Mouse (Mus musculus) frontal cortex, postnatal 14 days (tissue): ENCODE data around the gene Pim2.
A peak's percentile ranks its signal among the peaks of the same experiment; 100 is the strongest.

Source experiments
- DNase-seq, 2 experiments: peaks; one replicate each; pipeline ENCODE4 v3.0.0; 2022; ENCODE audit warnings: low spot score in 2 of 2

Gene Pim2

DNA sequence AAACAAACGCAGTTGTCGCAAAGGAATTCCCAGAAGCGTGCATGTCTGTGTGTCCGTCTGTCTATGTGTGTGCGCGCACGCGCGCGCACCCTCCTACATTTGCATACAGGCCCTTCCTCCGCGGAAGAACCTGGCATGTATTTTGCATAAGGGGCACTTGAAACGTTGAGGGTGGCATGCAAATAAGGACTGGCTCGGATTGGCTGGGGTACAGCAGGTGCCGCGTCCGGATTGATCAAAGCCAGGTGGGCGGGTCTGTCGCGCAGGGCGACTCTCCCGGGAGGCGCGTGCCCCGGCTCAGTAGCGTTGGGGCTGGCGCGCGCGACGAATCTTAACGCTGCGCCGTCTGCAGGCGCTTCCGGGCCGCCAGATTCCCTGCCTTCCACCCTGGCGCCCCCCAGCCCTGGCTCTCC is at the start of gene Pim2:
Gene Pim2, plus strand, starts transcription at position 256 of the 413 bp plus-strand sequence.
- DNase-seq, result peak; percentile 77 to 82

DNA sequence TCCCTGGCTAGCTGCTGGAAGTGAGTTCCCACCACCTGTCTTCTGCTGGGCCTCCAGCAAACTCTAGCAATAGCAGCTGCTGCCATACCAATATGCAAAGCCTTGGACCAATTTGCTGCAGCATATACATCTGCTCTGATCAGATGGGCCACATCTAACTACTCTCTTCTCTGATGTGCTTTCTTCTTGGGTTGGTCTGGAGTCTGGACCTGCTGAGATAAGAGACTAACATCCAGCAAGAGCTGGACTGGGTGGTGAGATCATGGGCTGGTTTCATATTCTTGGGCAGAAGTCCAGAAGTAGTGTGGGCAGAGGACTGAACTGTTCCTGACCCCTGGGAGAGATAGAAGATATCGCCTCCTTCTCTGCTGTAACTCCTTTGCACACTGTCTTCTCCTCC is 40.9 kb upstream of the Pim2 start:
- DNase-seq, result no peak

DNA sequence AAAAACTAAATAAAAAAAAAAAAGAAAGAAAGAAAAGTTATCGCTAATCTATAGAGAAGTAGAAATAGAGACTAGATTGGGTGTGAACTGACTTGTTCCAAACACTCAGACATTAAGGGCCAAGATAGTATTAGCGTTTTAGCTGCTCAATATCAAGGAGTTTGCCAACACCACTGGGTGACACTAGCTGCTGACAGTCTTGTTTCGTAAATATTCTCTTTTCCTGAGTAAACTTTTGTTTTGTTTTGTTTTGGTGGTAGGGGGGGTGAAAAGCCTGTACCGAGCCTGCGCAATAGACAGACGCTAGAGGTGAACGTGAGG is 37.3 kb upstream of the Pim2 start:
- no peak for DNase-seq

DNA sequence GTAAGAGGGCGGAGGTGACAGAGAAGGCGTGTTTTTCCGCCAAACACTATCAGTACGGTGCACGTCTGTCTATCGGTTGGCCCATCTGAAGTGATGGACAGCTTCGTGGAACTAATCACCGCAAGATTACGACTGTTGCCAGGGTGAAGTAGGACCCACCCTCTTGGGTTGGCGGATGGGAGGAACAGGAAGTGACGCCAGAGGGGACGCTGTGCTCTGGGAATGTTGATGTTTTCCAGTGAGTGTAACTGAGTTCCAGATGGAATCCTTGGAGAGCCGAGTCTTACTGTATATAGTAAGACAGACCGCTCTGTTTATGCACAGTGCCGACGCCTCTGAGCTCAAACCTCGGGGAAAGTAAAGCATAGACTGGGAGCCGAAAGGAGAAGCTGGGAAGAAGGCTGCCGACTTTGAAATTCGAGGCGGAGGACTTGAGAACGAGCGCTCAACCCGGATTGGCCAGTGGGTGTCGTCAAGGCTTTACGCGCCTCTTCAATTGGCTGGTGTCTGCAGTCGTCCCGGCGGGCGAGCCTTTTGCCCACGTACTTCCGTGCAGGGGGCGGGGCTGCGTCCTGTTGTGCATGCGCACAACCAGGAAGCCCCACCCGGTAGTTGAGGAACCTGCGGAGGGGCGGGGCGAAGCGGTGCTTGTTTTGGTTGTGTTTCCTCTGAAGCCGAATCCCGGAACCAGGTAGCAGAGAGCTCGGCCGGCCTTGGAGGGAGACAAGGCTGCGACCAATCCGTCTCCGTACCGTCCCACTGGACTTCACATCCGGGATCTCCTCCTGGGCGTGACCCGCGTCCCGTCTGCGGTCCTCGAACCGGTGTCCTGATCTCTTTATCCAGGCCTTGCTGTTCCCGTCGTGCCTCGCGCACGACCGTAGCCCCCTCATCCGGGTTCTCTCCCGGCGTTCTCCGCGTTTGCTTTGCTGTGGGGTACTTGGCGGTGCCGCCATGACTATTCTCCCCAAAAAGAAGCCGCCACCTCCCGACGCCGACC is 36.6 kb upstream of the Pim2 start, which contains the start of gene Otud5:
Gene Otud5, plus strand, starts transcription at position 202 of the 1,000 bp plus-strand sequence.
- peak; percentile 90 to 93 for DNase-seq

DNA sequence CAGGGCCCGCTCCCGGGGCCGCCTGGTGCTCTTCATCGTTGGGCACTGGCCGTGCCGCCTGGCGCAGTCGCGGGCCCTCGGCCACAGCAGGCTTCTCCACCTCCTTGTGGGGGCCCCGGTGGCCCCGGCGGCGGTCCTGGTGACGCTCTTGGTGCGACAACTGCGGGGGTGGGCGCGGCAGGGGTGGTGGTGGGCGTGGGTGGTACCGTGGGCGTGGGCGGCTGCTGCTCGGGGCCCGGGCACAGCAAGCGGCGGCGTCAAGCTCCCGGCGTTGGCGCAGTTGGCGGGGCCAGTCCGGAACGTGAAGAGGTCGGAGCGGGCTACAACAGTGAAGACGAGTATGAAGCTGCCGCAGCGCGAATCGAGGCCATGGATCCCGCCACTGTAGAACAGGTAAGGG is 35.7 kb upstream of the Pim2 start:
- no peak for DNase-seq

DNA sequence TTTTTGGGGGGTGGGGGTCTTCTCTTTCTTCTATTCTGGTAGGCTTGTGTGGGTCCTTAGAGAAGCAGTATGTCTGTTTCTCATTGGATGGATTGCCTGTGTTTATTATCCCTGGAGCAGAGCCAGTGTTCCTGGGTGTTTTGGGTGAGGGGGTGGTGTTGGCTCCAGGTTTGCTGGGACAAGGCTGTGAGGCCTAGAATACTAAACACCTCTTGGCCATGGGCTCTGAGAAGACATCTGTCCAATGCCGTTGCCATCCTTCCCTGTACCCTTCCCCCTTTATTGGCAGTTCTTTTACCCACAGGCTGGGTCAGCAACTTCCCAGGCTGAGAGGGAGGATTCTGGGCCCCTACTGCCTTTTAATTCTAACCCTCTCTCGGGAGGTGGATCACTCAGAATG is 30.2 kb upstream of the Pim2 start:
- no peak for DNase-seq

DNA sequence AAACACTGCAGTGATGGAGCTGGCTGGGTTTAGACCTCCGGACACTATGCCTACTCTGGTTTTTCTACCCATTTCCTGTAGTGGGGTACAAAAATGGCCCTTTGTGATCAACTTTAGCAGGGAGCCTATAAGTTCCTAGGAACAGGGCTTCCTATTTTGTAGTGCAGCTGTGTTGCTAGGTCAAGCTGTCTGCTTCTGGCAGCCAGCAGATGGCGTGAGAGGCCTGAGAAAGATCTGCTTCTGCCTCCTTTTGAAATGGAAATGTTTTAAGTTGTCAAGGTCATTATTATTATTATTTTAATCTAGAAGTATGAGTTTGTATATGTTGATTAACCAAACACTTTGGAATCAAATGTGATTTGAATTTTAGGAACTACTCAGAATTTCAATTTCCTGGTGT is 23.5 kb upstream of the Pim2 start:
- DNase-seq, result no peak

DNA sequence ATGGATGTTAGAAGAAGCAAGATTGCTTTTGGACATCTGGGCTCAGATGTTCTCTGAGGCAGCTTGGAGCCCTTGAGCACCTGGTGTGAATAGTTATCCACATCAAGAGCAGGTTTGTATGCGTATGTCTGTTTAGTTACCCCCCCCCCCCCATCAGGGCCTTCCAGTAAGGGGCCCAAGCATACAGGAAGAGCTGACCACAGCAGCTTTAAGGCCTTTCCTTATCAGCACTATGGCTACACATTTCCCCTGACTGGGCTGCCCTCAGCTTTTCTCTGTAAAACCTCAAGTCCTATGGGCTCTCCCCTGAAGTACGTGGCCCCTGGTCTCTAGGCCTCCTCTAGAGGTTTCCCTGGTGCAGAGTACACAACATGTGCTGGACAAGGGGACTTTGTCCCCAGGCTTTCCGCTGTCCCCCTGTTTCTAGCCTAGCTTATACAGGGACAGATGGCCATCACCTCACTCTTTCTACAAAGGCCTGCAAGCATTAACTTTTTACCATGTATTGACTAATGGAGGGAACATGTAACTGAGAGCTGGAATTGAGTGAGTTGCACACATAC is 18.8 kb upstream of the Pim2 start:
- DNase-seq, result no peak

DNA sequence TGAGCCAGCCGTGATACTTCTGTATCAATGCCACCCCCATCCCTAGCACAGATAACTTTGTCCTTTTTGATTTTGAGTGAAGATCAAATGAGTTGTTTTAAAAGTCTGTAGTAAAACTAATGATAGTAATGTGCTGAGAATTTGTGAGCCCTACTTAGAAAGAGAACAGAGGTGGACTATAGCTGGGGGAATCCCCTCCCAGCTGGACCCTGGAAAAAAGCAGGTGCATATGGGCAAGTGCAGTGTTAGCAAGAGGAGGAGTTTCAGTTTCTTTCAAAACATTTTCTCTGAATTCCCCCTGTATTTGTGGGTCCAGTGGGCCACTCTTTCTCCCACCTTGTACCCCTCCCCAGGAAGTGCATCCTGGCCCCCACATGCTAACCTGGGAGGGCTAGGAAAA is 14.9 kb upstream of the Pim2 start:
- DNase-seq, result no peak

DNA sequence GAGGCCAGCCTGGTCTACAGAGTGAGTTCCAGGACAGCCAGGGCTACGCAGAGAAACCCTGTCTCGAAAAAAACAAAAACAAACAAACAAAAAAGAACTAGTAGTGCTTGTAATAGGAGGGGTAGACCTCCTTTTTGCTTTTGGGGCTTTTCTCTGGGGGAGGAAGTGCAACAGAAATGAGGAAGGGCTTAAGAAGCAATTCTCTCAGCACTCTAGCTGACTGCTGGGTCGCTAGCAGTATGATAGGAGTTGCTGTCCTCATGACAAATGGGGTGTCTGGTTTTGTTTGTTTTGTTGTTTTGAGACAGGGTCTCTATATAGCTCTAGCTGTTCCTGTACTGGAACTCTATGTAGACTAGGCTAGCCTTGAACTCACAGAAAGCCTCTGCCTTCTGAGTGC is 13.5 kb upstream of the Pim2 start:
- DNase-seq, result no peak

DNA sequence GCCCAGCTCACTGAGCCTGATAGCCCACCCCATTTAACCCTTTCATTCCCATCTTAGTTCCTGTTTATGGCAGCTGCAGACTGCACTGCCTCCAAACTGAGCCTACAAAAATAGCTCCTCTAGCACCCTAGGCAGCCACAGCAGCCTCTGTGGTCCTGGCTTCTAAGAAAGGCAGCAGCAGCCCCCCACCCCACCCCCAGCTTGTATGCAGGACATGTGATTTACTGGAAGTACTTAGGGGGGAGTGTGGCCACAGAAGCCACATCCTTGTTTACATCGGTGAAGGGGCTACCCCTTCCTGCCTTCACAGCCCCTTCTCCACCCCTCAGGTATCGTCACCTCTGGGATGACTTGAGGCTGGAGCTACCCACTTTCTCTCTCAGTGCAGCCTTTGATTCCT is 12.7 kb upstream of the Pim2 start:
- DNase-seq, result no peak

DNA sequence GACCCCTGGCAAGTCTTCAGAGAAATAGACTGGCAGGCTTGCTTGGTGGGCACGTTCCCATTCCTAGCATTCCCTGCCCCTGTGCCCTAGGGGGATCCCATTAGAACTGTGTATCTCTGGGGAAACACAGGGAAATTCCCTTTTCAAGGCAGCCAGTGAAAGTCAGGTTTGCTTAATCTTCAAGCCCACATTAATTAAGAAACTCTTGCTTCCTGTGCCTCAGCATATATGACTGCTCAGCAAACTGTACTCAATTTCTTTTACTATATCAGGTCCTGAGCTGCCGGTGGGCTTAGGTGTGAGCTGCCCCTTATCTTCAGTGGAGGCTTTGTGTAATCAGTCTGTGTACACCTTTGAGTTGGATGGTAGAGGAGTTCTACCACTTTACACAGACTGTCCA is 12.3 kb upstream of the Pim2 start:
- no peak for DNase-seq

DNA sequence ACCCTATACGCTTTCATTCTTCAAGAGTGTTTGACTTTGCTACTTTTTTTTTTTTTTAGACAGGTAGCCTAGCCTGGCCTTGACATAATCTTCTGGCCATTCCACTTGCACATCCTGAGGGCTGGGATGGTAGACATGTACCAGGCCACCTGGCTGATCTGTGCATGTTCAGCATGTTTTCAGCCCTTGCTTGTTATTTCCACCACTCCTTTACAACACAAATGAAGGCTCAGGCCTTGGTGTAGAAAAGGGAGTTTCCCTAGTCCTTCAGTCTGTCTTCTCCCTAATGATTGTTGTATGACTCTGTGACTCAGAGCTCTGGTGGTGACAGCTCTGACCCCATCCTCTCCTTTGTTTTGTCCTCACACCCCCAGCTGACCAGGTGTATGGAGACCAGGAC is 10.9 kb upstream of the Pim2 start:
- no peak for DNase-seq

DNA sequence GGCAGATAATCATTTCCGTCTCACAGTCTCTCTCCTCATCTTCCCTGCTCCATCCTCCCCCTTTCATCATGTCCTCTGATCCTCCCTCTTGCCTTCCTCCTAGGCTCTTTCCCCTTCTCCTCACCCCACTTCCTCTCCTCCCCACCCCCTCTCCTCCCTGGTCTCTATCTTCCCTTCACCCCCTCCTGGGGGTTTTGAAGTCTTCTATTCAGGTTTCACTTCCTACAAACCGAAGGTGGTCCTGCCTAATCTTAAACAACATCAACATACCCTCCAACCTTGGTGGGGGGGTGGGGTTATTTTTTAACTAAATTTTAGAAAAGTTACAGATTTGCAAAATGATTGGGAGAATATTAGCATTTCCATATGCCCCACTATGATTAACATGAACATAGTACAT is 9.6 kb upstream of the Pim2 start:
- DNase-seq, result no peak

DNA sequence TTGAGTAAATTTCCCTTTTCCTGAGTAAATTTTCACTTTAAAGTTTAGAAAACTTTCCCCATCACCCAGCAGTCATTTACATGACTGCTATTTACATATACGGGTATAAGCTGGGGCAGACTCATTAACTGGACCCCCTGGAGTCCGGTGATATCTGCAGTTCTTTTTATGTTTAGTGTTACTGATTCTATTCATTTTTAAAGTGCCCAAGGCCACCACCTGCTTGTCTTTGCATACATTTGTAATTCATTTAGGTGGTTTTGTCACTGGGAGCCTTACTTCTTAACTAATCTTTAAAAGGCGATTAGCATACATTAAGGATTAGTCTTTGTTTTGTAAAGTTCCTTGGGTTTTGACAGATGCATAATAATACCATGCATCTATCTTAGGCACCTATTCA is 8.2 kb upstream of the Pim2 start:
- no peak for DNase-seq

DNA sequence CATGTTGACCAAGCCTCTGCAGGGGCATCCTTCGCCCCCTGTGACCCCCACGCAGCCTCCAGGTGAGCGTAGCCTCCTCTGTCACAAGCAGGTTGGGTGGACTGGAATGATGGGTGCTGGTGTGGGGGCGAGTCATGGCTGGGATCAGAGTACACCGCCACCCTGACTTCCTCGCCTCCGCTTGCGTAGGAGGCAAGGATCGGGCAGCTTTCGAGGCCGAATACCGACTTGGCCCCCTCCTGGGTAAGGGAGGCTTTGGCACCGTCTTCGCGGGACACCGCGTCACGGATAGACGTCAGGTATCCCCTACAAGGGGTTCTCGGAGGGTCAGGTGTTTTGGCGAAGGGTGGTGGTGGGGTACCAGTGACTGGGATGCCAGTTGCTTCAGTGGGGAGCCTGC is 433 bp downstream of the Pim2 start:
- DNase-seq, result no peak

DNA sequence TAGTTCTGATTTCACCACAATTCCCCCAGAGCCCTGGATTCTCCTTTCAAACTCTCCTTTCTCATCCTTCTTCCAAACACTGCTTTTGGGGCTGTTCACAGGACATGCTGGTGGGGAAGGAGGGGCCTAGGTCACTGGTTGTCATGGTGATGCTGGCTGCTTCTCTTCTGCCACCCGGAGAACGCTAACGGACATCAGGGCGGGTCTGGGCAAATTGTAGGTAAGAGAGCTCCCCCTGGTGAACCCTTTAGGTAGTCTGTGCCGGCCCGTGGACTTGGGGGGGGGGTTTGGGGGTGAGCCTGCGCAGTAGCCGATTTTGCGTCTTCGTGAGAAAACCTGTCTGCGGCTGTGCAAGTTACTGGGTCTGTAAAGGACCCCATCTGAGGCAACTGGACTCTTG is 1.8 kb downstream of the Pim2 start:
- peak; percentile 35 to 52 for DNase-seq

DNA sequence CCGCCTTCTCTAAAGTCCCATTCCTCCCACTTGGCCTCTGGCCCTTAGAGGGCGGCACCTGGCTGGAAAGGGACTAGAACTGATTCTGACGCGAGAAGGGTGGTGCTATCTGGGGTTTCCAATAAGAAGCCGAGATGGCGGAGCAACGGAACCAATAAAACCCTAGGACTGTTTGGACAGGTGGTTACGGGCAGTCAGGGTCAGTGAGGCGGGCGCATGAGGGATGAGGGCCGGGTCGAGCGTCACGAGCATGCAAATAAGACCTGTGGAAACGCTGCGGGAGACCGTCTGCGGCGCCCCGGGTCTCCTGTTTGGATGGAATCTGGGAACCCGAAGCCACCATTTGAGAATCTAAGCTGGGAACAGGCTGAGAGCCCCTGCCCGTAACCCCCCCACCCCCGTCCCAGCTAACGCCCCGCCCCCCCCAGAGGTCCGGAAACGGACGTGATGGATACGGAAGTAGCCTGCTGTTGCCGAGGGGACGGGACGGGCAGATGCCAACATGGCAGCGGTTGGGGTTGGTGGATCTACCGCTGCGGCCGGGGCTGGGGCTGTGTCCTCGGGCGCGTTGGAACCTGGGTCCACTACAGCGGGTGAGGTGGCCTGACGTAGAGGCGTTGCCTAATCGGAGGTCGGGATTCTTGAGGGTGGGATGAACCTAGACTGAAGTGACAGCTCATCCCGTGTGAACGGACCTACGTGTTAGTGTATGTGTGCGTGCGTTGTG is 5.9 kb downstream of the Pim2 start, which contains the start of gene Slc35a2:
Gene Slc35a2, plus strand, starts transcription at position 188 of the 727 bp plus-strand sequence.
- DNase-seq, result peak; percentile 70 to 80

DNA sequence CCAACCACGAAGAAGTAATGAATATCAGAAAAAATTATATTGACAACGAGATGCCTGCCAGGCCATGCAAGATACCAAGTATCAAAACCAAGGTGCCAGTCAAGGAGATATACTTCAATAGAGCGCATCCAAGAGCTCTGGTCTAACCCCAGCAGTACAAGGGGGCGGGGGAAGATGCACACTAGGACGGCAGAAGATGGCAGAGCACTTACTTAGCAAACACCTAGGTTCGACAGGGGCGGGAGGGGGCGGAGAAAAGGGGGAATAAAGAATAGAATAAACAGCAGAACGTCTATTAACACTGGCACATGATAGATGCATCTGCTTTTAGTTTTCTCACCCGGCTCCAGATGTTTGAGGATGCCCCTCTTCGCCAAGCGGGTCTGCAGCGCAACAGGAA is 20.1 kb downstream of the Pim2 start:
- DNase-seq, result no peak

DNA sequence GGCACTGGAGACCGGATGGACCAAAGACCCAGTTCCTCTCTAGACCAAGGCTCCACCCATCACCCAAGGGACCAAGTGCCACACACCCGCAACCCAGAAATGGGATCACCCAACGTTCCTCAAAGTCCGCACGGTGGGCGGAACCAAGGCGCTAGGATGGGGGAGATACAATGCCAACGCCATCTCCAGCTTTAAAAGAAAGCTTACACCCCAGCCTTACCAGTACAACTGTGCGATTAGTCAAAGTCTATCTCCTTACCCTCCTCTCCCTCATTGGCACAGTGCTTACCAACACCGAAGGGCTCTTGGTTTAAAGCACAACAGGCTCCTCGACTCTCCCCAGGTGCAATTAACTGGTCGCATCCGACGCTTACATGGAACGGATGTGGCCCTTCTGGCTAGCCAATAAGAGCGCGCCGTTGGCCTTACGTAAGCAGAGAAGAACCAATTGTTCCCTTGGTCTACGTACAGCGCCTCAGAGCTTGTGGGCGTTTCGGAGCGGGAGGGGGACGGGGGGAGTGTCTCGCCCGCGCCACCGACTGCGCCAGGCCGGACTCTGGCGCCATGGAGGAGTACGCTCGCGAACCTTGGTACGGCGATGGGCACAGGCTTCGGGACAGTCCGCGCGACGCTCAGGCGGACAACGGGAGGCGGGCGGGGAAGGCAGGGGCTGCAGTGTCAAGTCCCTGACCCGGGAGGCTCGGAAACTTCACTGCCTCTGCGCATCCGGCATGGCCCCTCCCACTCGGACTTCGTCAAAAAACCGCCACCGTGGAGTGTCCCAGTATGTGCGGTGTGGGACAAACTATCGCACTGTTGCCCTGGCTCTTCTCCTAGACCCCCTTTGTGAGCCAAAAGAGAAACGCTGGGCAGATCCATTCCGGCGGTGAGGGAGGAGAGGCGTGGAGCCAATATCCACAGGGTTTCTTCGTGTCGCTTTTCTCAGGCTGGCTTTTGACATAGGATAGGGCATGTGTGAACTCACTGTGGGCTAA is 21.1 kb downstream of the Pim2 start, which contains the start of the genes Pqbp1 and Timm17b:
Gene Pqbp1, minus strand, starts transcription at position 390 of the 995 bp plus-strand sequence.
Gene Timm17b, plus strand, starts transcription at position 478 of the 995 bp plus-strand sequence.
- DNase-seq, result peak; percentile 81 to 88

DNA sequence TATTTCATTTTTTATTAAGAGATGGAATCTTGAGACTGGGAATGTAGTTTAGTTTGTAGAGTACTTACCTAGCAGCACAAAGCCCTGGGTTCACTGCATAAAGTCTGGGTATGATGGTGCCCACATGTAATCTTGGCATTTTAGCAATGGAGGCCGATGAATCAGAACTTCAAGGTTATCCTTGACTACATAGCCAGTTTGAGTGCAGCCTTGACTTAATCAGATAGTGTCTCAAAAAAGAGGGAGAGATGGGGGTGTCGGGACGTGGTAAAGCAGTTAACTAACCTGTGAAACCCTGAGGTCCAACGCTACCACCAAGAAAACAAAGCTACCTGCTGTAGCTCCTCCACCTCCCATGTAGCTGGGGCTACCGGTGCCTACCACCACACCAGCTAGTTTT is 26.4 kb downstream of the Pim2 start:
- DNase-seq, result no peak
